Mouse (Mus musculus): ENCODE measurements at regions not wholly inside any gene's neighbourhood (a gene's known extent, or its start where the extent isn't known, plus 50 kb on each side); places are given as distances from the start of the nearest gene placed in this dataset.

DNA sequence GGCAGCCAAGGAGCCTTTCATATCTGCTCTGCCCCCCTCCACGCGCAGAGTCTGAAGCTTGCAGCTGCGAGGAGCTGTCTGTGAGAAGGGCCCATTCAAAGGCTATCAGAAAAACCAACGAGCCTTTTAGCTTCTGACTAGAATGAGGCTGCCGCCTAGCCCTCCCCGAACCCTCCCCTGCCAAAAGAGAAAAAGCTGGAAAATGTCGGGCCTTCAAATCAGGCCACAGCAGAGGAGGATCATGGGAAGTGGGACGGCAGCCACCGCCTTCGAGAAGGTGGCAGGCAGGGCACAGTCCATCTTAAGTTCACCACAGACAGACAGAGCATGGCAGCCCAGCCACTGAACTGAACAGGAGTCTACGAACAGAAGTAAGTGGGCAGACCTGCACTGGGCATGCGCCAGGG, 108.6 kb upstream of the Igsf21 start:
- Histone ChIP-seq H3K4me1 (replicated peaks; ENCODE audit: control insufficient read depth, insufficient read depth, low read length) (peaks cover 22% of the 10 kb centered on the region), H3K4me3 (replicated peaks; ENCODE audit: low read length) (no peak overlapping the region), H3K27ac (ENCODE audit: low read length) (peak overlapping the region; percentile 80), H3K27me3 (replicated peaks; ENCODE audit: control insufficient read depth, insufficient read depth, low read length) (no peaks in the 10 kb centered on the region), H3K4me2 (ENCODE audit: low read length) (no peak overlapping the region), H3K9ac (replicated peaks; ENCODE audit: low read depth, low read length) (0 out of 2 replicates have a peak overlapping the region, but pooled peaks have one; percentile 13), H3K36me3 (ENCODE audit: control insufficient read depth, insufficient read depth) (no peaks in the 10 kb centered on the region), H3K9me3 (ENCODE audit: control insufficient read depth, low read length) (no peaks in the 10 kb centered on the region)
- WGBS, result 15% methylated on average over 12 of the region's 12 CpGs
- peak; percentile 77 for ATAC-seq

DNA sequence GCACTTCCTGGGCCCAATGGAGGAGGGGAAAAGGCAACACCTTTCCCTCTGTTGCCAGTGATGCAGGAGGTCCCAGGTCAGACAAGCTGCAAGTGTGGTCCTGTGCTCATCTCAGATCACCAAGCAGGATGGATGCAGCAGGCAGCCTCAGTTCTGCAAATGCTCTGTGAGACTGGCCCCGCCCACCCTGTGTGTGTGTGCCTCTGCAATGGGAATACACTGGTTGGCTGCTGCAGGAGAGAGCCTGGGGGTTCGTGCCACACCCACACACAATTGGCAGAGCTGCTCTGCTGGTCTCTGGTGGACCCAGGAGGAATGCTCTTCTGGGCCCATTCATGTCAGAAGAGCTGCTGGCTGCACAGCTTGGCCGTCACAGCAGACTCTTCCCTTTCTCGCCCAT, 102.2 kb upstream of the Igsf21 start:
- H3K4me2 ChIP-seq (ENCODE audit: low read length), result no peak overlapping the region
- H3K9ac ChIP-seq (replicated peaks; ENCODE audit: low read depth, low read length), result no peak overlapping the region
- 62% methylated on average over 4 of the region's 4 CpGs for WGBS
- H3K9me3 ChIP-seq (ENCODE audit: control insufficient read depth, low read length), result no peaks in the 10 kb centered on the region
- no peaks in the 10 kb centered on the region for H3K27me3 ChIP-seq (replicated peaks; ENCODE audit: control insufficient read depth, insufficient read depth, low read length)
- H3K27ac ChIP-seq (ENCODE audit: low read length), result no peak overlapping the region
- H3K4me3 ChIP-seq (replicated peaks; ENCODE audit: low read length), result no peak overlapping the region
- no peaks in the 10 kb centered on the region for H3K36me3 ChIP-seq (ENCODE audit: control insufficient read depth, insufficient read depth)
- peaks cover 5% of the 10 kb centered on the region; the same call in 1 of the 2 replicates for H3K4me1 ChIP-seq (replicated peaks; ENCODE audit: control insufficient read depth, insufficient read depth, low read length)
- ATAC-seq, result no peak

GRCm38 (mm10) chr4:140330138-140330537, 83.6 kb upstream of the Igsf21 start:
- H3K27ac ChIP-seq (ENCODE audit: low read length), result no peak overlapping the region
- peak; percentile 78 for ATAC-seq
- H3K36me3 ChIP-seq (ENCODE audit: control insufficient read depth, insufficient read depth), result no peaks in the 10 kb centered on the region
- H3K4me2 ChIP-seq (ENCODE audit: low read length), result no peak overlapping the region
- no peak overlapping the region for H3K9ac ChIP-seq (replicated peaks; ENCODE audit: low read depth, low read length)
- 33% methylated on average over 4 of the region's 4 CpGs for WGBS
- H3K9me3 ChIP-seq (ENCODE audit: control insufficient read depth, low read length), result no peaks in the 10 kb centered on the region
- no peaks in the 10 kb centered on the region for H3K27me3 ChIP-seq (replicated peaks; ENCODE audit: control insufficient read depth, insufficient read depth, low read length)
- H3K4me1 ChIP-seq (replicated peaks; ENCODE audit: control insufficient read depth, insufficient read depth, low read length), result peaks cover 18% of the 10 kb centered on the region
- no peak overlapping the region for H3K4me3 ChIP-seq (replicated peaks; ENCODE audit: low read length)

GRCm38 (mm10) chr4:140326706-140327440, 80.3 kb upstream of the Igsf21 start:
- Histone ChIP-seq H3K4me3 (replicated peaks; ENCODE audit: low read length) (no peak overlapping the region), H3K4me1 (replicated peaks; ENCODE audit: control insufficient read depth, insufficient read depth, low read length) (peaks cover 12% of the 10 kb centered on the region), H3K9ac (replicated peaks; ENCODE audit: low read depth, low read length) (no peak overlapping the region), H3K36me3 (ENCODE audit: control insufficient read depth, insufficient read depth) (no peaks in the 10 kb centered on the region), H3K27ac (ENCODE audit: low read length) (no peak overlapping the region), H3K9me3 (ENCODE audit: control insufficient read depth, low read length) (peaks cover 4% of the 10 kb centered on the region; the same call in 1 of the 2 replicates), H3K27me3 (replicated peaks; ENCODE audit: control insufficient read depth, insufficient read depth, low read length) (no peaks in the 10 kb centered on the region), H3K4me2 (ENCODE audit: low read length) (no peak overlapping the region)
- ATAC-seq, result no peak
- 36% methylated on average over 10 of the region's 10 CpGs for WGBS

DNA sequence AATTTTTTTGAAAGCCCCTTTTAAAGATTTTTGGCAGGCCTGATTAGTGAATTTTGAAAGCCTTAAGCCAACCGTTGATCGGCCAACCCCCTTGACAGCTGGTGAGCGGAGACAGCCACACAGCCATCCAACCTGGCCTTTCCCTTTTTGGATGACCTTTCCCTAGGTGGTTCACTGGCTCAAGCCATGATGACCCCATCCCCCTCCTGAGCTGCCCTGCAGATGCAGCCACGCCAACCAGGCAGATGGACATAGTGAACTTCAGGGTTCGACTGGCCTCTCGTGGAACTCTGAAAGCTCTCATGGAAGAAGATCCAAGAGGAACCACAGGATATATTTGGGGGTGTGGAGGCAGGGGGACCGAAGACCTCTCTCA, 79.1 kb upstream of the Igsf21 start:
- Histone ChIP-seq H3K4me3 (replicated peaks; ENCODE audit: low read length) (no peak overlapping the region), H3K4me2 (ENCODE audit: low read length) (no peak overlapping the region), H3K36me3 (ENCODE audit: control insufficient read depth, insufficient read depth) (no peaks in the 10 kb centered on the region), H3K4me1 (replicated peaks; ENCODE audit: control insufficient read depth, insufficient read depth, low read length) (peaks cover 9% of the 10 kb centered on the region), H3K27ac (ENCODE audit: low read length) (no peak overlapping the region), H3K27me3 (replicated peaks; ENCODE audit: control insufficient read depth, insufficient read depth, low read length) (no peaks in the 10 kb centered on the region), H3K9ac (replicated peaks; ENCODE audit: low read depth, low read length) (no peak overlapping the region), H3K9me3 (ENCODE audit: control insufficient read depth, low read length) (peaks cover 4% of the 10 kb centered on the region; the same call in 1 of the 2 replicates)
- 71% methylated on average over 7 of the region's 7 CpGs for WGBS
- no peak for ATAC-seq

DNA sequence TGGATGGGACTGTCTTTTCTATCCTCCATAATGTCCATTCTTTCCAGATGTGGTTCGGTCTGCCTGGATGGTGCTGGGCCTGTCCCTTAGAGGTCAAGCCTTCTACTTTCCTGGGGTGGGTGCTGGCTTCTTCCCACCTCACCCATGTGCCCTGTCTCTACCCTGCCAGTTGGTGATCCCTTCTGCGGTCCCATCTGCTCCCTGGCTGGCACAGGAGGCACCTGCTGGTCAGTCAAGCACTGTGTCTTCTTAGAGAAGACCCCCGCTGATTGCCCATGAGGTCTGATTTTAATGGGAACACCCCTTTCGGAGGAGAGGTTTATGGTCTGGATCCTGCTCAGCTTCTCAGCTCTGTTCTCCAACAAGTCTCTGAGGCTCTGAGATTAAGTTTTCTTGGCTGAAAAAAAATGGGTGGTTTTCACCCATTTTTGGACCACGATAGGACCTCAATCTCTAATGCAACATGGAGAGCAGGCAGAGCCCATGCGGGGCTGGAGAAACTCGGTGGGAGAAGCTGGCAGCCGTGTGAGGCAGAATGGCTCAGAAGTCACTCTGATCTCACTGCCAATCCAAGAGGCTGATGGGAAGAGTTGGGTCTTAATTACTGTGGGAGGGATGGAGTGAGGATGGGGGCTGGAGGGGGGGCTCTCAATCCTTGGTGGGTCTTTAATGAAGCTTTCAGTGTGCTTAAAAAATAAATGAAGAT, 78.5 kb upstream of the Igsf21 start:
- no peak overlapping the region for H3K9ac ChIP-seq (replicated peaks; ENCODE audit: low read depth, low read length)
- no peaks in the 10 kb centered on the region for H3K36me3 ChIP-seq (ENCODE audit: control insufficient read depth, insufficient read depth)
- H3K4me3 ChIP-seq (replicated peaks; ENCODE audit: low read length), result no peak overlapping the region
- no peaks in the 10 kb centered on the region for H3K27me3 ChIP-seq (replicated peaks; ENCODE audit: control insufficient read depth, insufficient read depth, low read length)
- no peak overlapping the region for H3K4me2 ChIP-seq (ENCODE audit: low read length)
- 70% methylated on average over 8 of the region's 8 CpGs for WGBS
- H3K4me1 ChIP-seq (replicated peaks; ENCODE audit: control insufficient read depth, insufficient read depth, low read length), result peaks cover 4% of the 10 kb centered on the region
- no peak for ATAC-seq
- H3K9me3 ChIP-seq (ENCODE audit: control insufficient read depth, low read length), result peaks cover 4% of the 10 kb centered on the region; the same call in 1 of the 2 replicates
- H3K27ac ChIP-seq (ENCODE audit: low read length), result no peak overlapping the region

DNA sequence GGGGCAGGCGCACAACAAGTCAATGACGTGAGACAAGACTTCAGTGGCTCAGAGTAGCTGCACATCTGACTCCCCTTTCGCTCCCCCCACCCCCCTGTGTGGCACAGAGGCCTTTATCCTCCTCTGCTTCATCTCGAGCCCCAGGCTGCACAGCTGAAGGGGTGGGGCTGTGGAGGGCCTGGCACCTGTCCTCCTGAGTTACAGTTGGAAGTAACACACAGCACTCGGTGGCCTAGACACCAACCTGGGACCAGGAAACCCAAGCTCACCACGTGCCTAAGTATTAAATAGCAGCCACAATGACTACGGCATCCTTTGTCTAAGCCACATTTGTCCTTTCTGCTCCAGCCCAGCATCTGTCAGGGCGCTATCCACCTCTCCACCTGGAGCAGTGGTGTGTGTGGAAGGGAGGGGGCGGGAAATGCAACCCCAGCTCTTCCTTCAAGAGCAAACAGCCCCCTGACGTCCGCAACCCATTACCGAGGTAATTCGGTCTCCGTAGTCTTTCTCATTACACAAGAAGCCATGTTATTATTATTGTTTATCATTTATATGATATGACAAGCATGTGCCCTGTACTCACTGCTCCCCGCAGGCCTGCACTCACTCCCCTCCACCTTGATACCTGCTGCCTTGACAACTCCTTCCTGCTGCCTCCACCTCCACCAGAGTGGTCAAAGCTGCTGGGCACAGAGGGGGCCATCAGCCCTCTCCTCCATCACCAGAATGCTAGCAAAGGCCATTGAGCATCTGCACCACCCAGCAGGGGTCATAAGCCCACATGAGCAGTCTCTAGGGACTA, 73.7 kb upstream of the Igsf21 start:
- Histone ChIP-seq H3K9ac (replicated peaks; ENCODE audit: low read depth, low read length) (no peak overlapping the region), H3K27ac (ENCODE audit: low read length) (no peak overlapping the region), H3K9me3 (ENCODE audit: control insufficient read depth, low read length) (peaks cover 4% of the 10 kb centered on the region; the same call in 1 of the 2 replicates), H3K27me3 (replicated peaks; ENCODE audit: control insufficient read depth, insufficient read depth, low read length) (no peaks in the 10 kb centered on the region), H3K36me3 (ENCODE audit: control insufficient read depth, insufficient read depth) (no peaks in the 10 kb centered on the region), H3K4me2 (ENCODE audit: low read length) (no peak overlapping the region), H3K4me1 (replicated peaks; ENCODE audit: control insufficient read depth, insufficient read depth, low read length) (no peaks in the 10 kb centered on the region), H3K4me3 (replicated peaks; ENCODE audit: low read length) (no peak overlapping the region)
- WGBS, result 72% methylated on average over 15 of the region's 15 CpGs
- no peak for ATAC-seq

- Histone ChIP-seq H3K4me3 (replicated peaks; ENCODE audit: low read length) (no peak overlapping the region), H3K27ac (ENCODE audit: low read length) (no peak overlapping the region), H3K4me2 (ENCODE audit: low read length) (no peak overlapping the region), H3K9me3 (ENCODE audit: control insufficient read depth, low read length) (0 out of 2 replicates have a peak, but pooled peaks cover 2% of the 10 kb centered on the region), H3K4me1 (replicated peaks; ENCODE audit: control insufficient read depth, insufficient read depth, low read length) (no peaks in the 10 kb centered on the region; the same call in 1 of the 2 replicates), H3K9ac (replicated peaks; ENCODE audit: low read depth, low read length) (no peak overlapping the region), H3K36me3 (ENCODE audit: control insufficient read depth, insufficient read depth) (no peaks in the 10 kb centered on the region), H3K27me3 (replicated peaks; ENCODE audit: control insufficient read depth, insufficient read depth, low read length) (no peaks in the 10 kb centered on the region)
- 9% methylated on average over 16 of the region's 16 CpGs for WGBS
- no peak for ATAC-seq
These were observed 66.1 kb upstream of the Igsf21 start for GRCm38 (mm10) chr4:140312635-140313034.

GRCm38 (mm10) chr4:140307481-140307880, 60.9 kb upstream of the Igsf21 start:
- no peak overlapping the region for H3K4me2 ChIP-seq (ENCODE audit: low read length)
- 44% methylated on average over 8 of the region's 8 CpGs for WGBS

More at GRCm38 (mm10) chr4:140307481-140307880, 60.9 kb upstream of the Igsf21 start:
- H3K27me3 ChIP-seq (replicated peaks; ENCODE audit: control insufficient read depth, insufficient read depth, low read length), result no peaks in the 10 kb centered on the region
- H3K9me3 ChIP-seq (ENCODE audit: control insufficient read depth, low read length), result no peaks in the 10 kb centered on the region
- no peak for ATAC-seq
- no peak overlapping the region for H3K4me3 ChIP-seq (replicated peaks; ENCODE audit: low read length)
- no peaks in the 10 kb centered on the region for H3K36me3 ChIP-seq (ENCODE audit: control insufficient read depth, insufficient read depth)
- no peak overlapping the region for H3K27ac ChIP-seq (ENCODE audit: low read length)
- no peak overlapping the region for H3K9ac ChIP-seq (replicated peaks; ENCODE audit: low read depth, low read length)
- no peaks in the 10 kb centered on the region for H3K4me1 ChIP-seq (replicated peaks; ENCODE audit: control insufficient read depth, insufficient read depth, low read length)
